Mouse (Mus musculus) small intestine, adult 2 months (tissue): ENCODE results near the gene Acnat2. TPM values are rescaled to one million over a fixed set of nuclear protein-coding genes. Genes with fewer than 3 reads are reported as not detected.
"Not testable (repeated sequence)": the region's sequence is repeated elsewhere in the genome, so short reads cannot be mapped to it uniquely, and the experiment has no call there.

Experiments
- H3K27ac ChIP-seq: fragments of 200-500 bp; 2 replicates; pipeline ENCODE4 v1.5.1; 2012; ENCODE audit warnings: low read depth, low read length, control low read depth, inconsistent platforms; ENCODE audit not compliant: insufficient read depth
- H3K27me3 ChIP-seq: fragments of 200-500 bp; 2 replicates; pipeline ENCODE4 v1.6.1; 2012; ENCODE audit warnings: mild to moderate bottlenecking, moderate library complexity, low read length, inconsistent platforms; ENCODE audit not compliant: control insufficient read depth, insufficient read depth
- H3K36me3 ChIP-seq: fragments of 200-500 bp; 2 replicates; pipeline ENCODE4 v1.6.1; 2012; ENCODE audit warnings: mild to moderate bottlenecking, low read length, control low read depth, inconsistent platforms; ENCODE audit not compliant: control insufficient read depth, insufficient read depth
- H3K4me1 ChIP-seq: fragments of 200-500 bp; 2 replicates; pipeline ENCODE4 v1.6.1; 2012; ENCODE audit warnings: low read length, inconsistent platforms, mixed read lengths; ENCODE audit not compliant: control insufficient read depth, insufficient read depth, insufficient read length
- H3K4me3 ChIP-seq: fragments of 200-500 bp; 2 replicates; pipeline ENCODE4 v1.5.1; 2012; ENCODE audit warnings: low read depth, mild to moderate bottlenecking, control low read depth, inconsistent platforms, low read length, moderate library complexity
- CTCF ChIP-seq: fragments of 200-500 bp; IDR thresholded peaks from 2 replicates; pipeline ENCODE4 v1.5.1; 2012; ENCODE audit warnings: low read depth, mild to moderate bottlenecking, control low read depth, inconsistent platforms, low read length, moderate library complexity, mixed read lengths; ENCODE audit not compliant: insufficient replicate concordance, insufficient read length; ENCODE audit errors: extremely low read depth
- POLR2A ChIP-seq: fragments of 200-500 bp; IDR thresholded peaks from 2 replicates; pipeline ENCODE4 v1.6.1; 2012; ENCODE audit warnings: low read depth, mild to moderate bottlenecking, control low read depth, inconsistent platforms, low read length, moderate library complexity
- WGBS: fragments of 180-500 bp; shearing (Covaris S2); methylation state at CpG from one replicate; pipeline ENCODE4 v1.1.7; 2018; 5-methylcytosine and 5-hydroxymethylcytosine counted together
- polyA plus RNA-seq: library from polyadenylated mRNA; depleted of rRNA; stranded (reverse); fragments of >200 nt; gene quantifications from 2 replicates; pipeline ENCODE4 v1.2.3, GENCODE M21; 2012; rRNA removed

The Acnat2 gene
- polyA plus RNA-seq = not detected in 2 replicates

DNA sequence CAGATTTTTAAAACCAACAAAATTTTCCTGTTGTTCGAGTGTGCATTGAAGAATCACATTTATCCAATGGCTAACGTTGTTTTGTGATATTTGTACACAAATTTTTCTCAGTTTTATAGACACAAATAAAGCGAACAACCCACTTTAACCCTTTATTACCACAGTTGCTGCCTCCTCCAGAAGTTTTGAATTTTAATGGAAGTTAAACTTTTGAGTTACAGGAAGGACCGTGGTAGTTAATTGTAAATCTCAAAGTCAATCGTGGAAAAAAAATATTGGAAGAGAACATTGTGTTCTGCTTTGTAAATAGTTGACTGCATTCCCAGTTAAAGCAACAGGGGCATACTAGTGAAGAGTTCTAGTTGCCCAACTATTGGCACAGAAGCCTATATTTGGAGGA, at the start of gene Acnat2:
TSS of gene Acnat2 (minus strand) at position 195 of the 400 bp plus-strand sequence.
- not testable (repeated sequence) for H3K4me3 ChIP-seq, H3K4me1 ChIP-seq, H3K27ac ChIP-seq, H3K36me3 ChIP-seq, H3K27me3 ChIP-seq
- WGBS = 76% methylated on average over 5 of the region's 5 CpGs

DNA sequence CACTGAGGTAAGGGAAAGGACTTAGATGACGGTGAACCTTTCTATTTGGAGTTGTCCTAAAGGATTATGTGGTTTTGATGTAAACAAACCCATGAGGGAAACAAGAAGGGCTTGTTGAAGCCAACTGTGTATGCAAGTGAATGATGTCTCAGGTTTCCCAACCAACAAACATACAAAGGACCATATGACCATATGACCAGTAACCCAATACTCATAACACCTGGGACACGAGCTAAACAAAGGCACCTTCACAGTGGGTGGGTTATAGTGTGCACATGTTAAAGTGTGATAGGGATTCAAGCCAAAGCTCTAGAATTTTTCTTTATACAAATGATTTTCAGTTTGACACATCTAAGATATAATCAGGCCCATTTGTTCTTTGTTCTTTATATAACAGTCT, 48.2 kb upstream of the Acnat2 start:
- TF ChIP-seq CTCF (no peak), POLR2A (no peak)
- H3K4me3 ChIP-seq = no peak overlapping the region
- H3K27ac ChIP-seq = no peak overlapping the region
- whole genome bisulfite sequencing = 79% methylated on average over 2 of the region's 2 CpGs
- 0 out of 2 replicates have a peak, but pooled peaks cover 2% of the 10 kb centered on the region for H3K4me1 ChIP-seq
- 0 out of 2 replicates have a peak, but pooled peaks cover 1% of the 10 kb centered on the region for H3K36me3 ChIP-seq
- H3K27me3 ChIP-seq = no peaks in the 10 kb centered on the region

DNA sequence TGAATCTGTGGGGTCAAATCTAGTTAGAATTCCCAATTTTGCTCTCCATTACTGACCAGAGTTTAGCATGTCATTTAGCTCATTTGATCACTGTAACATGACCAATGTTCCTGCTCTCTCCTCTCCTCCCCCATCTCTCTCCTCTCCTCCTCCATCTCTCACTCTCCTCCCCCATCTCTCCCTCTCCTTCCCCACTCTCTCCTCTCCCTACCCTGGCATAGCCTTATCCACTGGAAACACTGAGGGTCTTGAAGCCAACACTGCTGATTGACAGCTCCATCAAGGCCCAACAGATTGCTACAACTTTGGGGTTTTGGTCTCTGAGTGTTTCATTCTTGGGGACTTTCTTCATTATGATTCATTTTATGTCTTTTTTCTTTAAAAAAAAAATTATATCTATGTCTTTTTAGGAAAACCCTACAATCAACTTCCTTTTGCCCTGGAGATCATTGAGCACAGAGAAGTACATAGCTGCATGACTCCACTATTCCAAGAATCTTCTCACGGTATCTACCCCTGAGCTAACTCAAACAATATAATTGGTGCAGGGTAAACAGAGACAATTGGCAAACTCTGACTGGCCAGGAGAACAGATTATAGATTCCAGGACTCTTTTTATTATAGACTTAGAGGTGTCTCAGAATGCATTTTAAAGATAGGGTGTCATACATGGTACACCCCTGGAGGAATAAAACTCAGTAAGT, 44.0 kb upstream of the Acnat2 start:
- no peak overlapping the region for H3K27ac ChIP-seq
- H3K36me3 ChIP-seq = peaks cover 1% of the 10 kb centered on the region; the same call in 1 of the 2 replicates
- 25% methylated on average over 1 of the region's 1 CpGs for WGBS
- 0 out of 2 replicates have a peak, but pooled peaks cover 2% of the 10 kb centered on the region for H3K4me1 ChIP-seq
- H3K27me3 ChIP-seq = no peaks in the 10 kb centered on the region
- no peak overlapping the region for H3K4me3 ChIP-seq
- TF ChIP-seq POLR2A (no peak), CTCF (no peak)

DNA sequence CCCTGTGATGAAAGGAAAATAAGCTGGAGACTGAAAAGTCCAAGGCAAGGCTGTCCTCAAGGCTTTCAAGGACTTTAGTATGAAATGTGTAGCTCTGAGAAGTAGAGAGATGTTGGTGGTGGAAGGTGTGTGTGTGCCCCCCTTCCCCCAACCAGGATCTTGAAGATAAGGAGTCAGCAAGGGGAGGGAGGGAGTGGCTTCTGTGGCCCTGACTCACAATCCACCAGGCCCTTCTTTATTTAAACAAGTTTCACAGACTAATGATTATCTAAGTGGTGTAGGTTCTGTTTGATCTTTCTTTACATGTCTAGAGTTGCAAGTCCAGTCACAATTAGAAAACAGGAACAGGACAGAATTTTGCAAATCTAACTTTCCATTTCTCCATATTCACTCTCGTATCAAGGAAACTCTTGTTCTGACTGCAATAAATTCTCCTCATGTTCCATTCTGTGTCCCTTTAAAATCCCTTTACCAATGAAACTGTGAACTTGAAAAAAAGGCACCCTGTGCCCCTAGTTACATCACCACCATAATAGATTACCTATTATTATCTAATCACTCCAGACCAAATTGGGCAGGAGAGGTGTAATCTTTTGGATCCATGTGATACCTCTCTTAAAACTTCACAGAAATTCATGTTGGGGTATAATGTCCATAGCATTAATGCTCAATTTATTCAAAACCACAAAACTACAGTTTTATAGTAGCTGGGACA, 43.3 kb upstream of the Acnat2 start:
- 42% methylated on average over 1 of the region's 1 CpGs for WGBS
- not testable (repeated sequence) for H3K27me3 ChIP-seq, H3K4me1 ChIP-seq, H3K4me3 ChIP-seq, H3K36me3 ChIP-seq, H3K27ac ChIP-seq

DNA sequence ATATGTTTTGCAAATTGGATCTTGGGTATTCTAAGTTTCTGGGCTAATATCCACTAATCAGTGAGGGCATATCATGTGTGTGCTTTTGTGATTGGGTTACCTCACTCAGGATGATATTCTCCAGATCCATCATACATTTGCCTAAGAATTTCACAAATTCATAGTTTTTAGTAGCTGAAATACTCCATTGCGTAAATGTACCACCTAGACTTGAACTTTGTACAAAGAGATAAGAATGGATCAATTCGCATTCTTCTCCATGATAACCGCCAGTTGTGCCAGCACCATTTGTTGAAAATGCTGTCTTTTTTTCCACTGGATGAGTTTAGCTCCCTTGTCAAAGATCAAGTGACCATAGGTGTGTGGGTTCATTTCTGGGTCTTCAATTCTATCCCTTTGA, 29.0 kb upstream of the Acnat2 start:
- not testable (repeated sequence) for H3K4me1 ChIP-seq, H3K36me3 ChIP-seq, H3K27ac ChIP-seq, H3K4me3 ChIP-seq, H3K27me3 ChIP-seq
- WGBS = 64% methylated on average over 3 of the region's 3 CpGs

DNA sequence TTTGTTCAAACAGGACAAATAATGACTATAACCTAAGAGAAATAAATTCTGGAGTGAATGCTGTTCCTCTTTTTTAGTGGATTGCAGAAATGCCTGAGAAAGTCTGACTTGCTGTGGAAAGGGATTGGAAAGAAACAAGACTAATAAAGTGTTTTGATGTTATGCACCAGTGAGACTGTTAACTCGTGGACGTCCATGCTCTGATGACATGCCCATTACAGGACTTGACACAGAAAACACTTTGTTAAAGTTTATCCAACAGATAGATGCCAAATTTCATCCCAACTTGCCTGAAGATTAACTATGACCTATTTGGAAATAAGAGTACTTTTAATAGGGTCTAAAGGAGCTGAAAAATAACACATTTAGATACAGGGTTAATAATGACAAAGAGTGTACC, 2.2 kb upstream of the Acnat2 start:
- 73% methylated on average over 2 of the region's 2 CpGs for WGBS
- H3K4me3 ChIP-seq, H3K36me3 ChIP-seq, H3K27me3 ChIP-seq, H3K4me1 ChIP-seq, H3K27ac ChIP-seq: not testable (repeated sequence)

DNA sequence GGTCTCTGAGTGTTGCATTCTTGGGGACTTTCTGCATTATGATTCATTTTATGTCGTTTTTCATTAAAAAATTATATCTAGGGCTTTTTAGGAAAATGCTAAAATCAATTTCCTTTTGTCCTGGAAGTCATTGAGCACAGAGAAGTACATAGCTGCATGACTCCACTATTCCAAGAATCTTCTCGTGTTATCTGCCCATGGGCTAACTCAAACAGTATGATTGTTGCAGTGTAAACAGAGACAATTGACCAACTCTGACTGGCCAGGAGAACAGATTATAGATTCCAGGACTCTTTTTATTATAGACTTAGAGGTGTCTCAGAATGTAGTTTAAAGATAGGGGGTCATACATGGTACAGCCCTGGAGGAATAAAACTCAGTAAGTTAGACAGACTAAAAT, 21.1 kb downstream of the Acnat2 start:
- WGBS = 25% methylated on average over 2 of the region's 2 CpGs

DNA sequence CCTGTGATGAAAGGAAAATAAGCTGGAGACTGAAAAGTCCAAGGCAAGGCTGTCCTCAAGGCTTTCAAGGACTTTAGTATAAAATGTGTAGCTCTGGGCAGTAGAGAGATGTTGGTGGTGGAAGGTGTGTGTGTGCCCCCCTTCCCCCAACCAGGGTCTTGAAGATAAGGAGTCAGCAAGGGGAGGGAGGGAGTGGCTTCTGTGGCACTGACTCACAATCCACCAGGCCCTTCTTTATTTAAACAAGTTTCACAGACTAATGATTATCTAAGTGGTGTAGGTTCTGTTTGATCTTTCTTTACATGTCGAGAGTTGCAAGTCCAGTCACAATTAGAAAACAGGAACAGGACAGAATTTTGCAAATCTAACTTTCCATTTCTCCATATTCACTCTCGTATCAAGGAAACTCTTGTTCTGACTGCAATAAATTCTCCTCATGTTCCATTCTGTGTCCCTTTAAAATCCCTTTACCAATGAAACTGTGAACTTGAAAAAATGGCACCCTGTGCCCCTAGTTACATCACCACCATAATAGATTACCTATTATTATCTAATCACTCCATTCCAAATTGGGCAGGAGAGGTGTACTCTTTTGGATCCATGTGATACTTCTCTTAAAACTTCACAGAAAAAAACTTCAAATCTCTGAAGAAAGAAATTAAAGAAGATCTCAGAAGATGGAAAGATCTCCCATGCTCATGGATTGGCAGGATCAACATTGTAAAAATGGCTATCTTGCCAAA, 24.2 kb downstream of the Acnat2 start:
- not testable (repeated sequence) for H3K4me3 ChIP-seq, H3K36me3 ChIP-seq, H3K27me3 ChIP-seq, H3K27ac ChIP-seq, H3K4me1 ChIP-seq
- WGBS = 43% methylated on average over 2 of the region's 2 CpGs

More for the DNA sequence above, 21.1 kb downstream of the Acnat2 start:
- no peaks in the 10 kb centered on the region for H3K36me3 ChIP-seq
- TF ChIP-seq POLR2A = no peak
- TF ChIP-seq CTCF = no peak
- no peaks in the 10 kb centered on the region for H3K27me3 ChIP-seq
- no peak overlapping the region for H3K27ac ChIP-seq
- no peaks in the 10 kb centered on the region for H3K4me1 ChIP-seq
- H3K4me3 ChIP-seq = no peak overlapping the region

DNA sequence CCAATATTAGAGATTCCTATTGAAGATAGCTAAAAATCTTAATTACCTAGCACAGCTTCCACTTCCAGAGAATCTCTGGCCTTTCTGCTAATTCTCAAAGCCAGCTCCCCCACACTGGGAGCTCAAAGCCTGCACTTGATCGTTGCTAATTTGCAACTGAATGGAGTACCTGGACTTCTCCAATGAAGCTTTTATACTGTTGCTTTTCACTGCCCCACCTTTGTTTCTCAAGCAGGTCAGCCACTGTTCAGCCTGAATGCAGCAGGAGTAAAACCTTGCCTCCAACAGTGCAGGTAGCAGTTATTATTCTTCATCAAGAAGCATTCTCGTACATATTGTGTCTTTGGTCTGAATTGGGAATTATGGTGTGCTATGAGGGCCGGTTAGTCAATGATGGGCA, 39.9 kb downstream of the Acnat2 start:
- WGBS = 87% methylated on average over 3 of the region's 3 CpGs
- not testable (repeated sequence) for H3K36me3 ChIP-seq, H3K27ac ChIP-seq, H3K27me3 ChIP-seq, H3K4me1 ChIP-seq, H3K4me3 ChIP-seq
